Mouse (Mus musculus) CD4-positive naive resting alpha-beta T cell, adult 76 days (primary cell): ENCODE results near the gene Gzmg. TPM values are rescaled to one million over a fixed set of nuclear protein-coding genes. Genes with fewer than 3 reads are reported as not detected.

ENCODE experiments used
- total RNA-seq: library from RNA; stranded (reverse); gene quantifications from one replicate; pipeline ENCODE4 v1.2.4, GENCODE M21; 2023

Gzmg gene
- total RNA-seq: not detected

DNA sequence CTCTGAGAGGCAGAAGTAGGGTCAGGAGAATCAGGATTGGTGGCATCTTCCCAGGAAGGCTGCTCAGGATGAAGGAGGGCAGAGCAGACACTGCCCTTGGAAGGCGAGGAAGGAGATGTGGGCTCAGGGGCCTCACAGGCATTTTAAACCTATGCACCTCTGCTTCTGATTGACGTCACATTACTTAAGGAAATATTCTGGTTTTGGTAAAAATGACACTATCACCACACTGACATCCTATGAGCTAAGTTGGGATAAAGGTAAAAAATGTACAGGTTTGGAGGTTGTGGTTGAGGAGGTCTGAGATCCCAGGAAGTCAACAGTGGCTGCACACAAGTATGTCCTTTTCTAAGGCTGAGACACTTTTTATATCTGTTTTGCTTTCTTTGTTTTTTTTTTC lies at the start of gene Gzmg:
Gzmg (minus strand) TSS at position 101 of the 400 bp plus-strand sequence.

DNA sequence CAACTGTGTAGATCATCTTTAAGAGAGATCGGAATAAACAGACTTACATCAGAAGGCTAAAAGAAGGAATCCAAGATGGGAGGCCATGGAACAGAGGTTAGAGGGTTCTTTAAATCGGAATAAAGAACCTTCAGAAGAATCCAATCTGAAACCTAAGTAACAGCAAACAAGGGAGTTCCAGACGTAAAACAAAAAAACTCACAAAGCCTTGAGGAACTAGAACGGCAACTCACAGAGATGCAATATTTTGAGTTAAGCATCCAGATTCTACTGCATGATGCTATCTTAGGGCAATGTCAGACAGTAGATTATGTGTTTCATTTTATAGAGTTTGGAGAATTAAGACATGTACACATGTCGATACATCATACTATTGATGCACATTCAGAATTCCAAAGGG lies 15.1 kb upstream of the Gzmg start, which contains the start of gene Gzmn:
Gzmn (minus strand) TSS at position 101 of the 400 bp plus-strand sequence.

DNA sequence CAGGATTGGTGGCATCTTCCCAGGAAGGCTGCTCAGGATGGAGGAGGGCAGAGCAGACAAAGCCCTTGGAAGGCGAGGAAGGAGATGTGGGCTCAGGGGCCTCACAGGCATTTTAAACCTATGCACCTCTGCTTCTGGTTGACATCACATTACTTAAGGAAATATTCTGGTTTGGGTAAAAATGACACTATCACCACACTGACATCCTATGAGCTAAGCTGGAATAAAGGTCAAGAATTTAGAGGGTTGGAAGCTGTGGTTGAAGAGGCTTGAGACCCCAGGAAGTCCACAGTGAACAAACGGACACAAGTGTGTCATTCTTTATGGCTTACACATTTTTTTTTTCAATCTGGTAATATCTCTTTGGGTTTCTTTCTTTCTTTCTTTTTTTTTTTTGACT lies 26.9 kb downstream of the Gzmg start, which contains the start of gene Gzmd:
Gzmd (minus strand) TSS at position 101 of the 400 bp plus-strand sequence.

DNA sequence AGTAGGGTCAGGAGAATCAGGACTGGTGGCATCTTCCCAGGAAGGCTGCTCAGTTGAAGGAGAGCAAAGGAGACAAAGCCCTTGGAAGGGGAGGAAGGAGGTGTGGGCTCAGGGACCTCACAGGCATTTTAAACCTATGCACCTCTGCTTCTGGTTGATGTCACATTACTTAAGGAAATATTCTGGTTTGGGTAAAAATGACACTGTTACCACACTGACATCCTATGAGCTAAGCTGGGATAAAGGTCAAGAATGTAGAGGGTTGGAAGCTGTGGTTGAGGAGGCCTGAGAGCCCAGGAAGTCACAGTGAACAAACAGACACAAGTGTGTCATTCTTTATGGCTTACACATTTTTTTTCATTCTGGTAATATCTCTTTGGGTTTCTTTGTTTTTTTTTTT lies 38.9 kb downstream of the Gzmg start, which contains the start of gene Gzme:
Gzme (minus strand) TSS at position 101 of the 400 bp plus-strand sequence.

Other genes with a start within 250 kb of the Gzmg start
- not detected for gene Cma1, start 214.9 kb downstream of the Gzmg start, total RNA-seq
- gene Cma2, start 208.6 kb downstream of the Gzmg start, total RNA-seq: not detected
- gene Mcpt1, start 141.6 kb downstream of the Gzmg start, total RNA-seq: not detected
- gene Mcpt9, start 129.1 kb downstream of the Gzmg start, total RNA-seq: not detected
- not detected for gene Mcpt2, start 117.5 kb downstream of the Gzmg start, total RNA-seq
- not detected for gene Mcpt4, start 97.3 kb downstream of the Gzmg start, total RNA-seq
- gene Mcpt8, start 74.3 kb downstream of the Gzmg start, total RNA-seq: 0.73 TPM
- gene Ctsg, start 57.0 kb downstream of the Gzmg start, total RNA-seq: not detected
- not detected for gene Gzme, start 39.0 kb downstream of the Gzmg start, total RNA-seq
- gene Gzmd, start 27.0 kb downstream of the Gzmg start, total RNA-seq: not detected
- gene Gzmn, start 15.0 kb upstream of the Gzmg start, total RNA-seq: not detected
- gene Gzmf, start 51.8 kb upstream of the Gzmg start, total RNA-seq: not detected
- gene Gzmc, start 75.1 kb upstream of the Gzmg start, total RNA-seq: not detected
- 3.6 TPM for gene Gzmb, start 102.7 kb upstream of the Gzmg start, total RNA-seq
- not detected for gene Atp12a, start 205.5 kb upstream of the Gzmg start, total RNA-seq
- gene Rnf17, start 243.0 kb upstream of the Gzmg start, total RNA-seq: 0.29 TPM